Mouse (Mus musculus) cortical plate, adult 2 months (tissue): ENCODE measurements around the gene Cyp2b19.

Experiments
- CTCF ChIP-seq: fragments of 200-500 bp; IDR thresholded peaks from 2 replicates; pipeline ENCODE4 v1.5.1; 2011; ENCODE audit warnings: mild to moderate bottlenecking, control low read depth, low read length; ENCODE audit not compliant: insufficient read depth; ENCODE audit errors: extremely low read depth
- POLR2A ChIP-seq: fragments of 200-500 bp; IDR thresholded peaks from 2 replicates; pipeline ENCODE4 v1.6.1; 2011; ENCODE audit warnings: mild to moderate bottlenecking, low read length, control low read depth; ENCODE audit not compliant: insufficient read depth; ENCODE audit errors: extremely low read depth

GRCm38 (mm10) chr7:26769881-26770470, 13.0 kb downstream of the Cyp2b19 start:
- TF ChIP-seq CTCF: no peak
- TF ChIP-seq POLR2A: no peak
